Mouse (Mus musculus) gastrocnemius, adult 18-20 months (tissue): ENCODE data around the gene Hnrnpf. TPM values are rescaled to one million over a fixed set of nuclear protein-coding genes. Genes with fewer than 3 reads are reported as not detected.
"Not testable (repeated sequence)": the region's sequence is repeated elsewhere in the genome, so short reads cannot be mapped to it uniquely, and the experiment has no call there.

ENCODE experiments used
- DNase-seq: peaks from one replicate; pipeline ENCODE4 v3.0.0; 2021; ENCODE audit warnings: low spot score
- long read RNA-seq, 2 experiments: library from polyadenylated mRNA; stranded (forward); transcript quantifications; one replicate each; pipeline ENCODE4 v2.0.0; 2021
- total RNA-seq, 2 experiments: library from RNA; stranded (reverse); gene quantifications; 2 replicates each; pipeline ENCODE4 v1.2.3; 2021

The Hnrnpf gene
- 100 to 1,000 TPM in 1 of 2 experiments, 10 to 100 TPM in 1; 83.2 to 106 TPM for total RNA-seq
- long read RNA-seq, experiment 1, transcript Hnrnpf-209 (3 exons, 2,280 nt), result minor isoform, 11 of 123 reads
- long read RNA-seq, experiment 1, transcript Hnrnpf-210 (1 exons, 1,922 nt), result minor isoform, 8 of 123 reads
- long read RNA-seq, experiment 1, transcript Hnrnpf-208 (4 exons, 956 nt), result major isoform, 34 of 123 reads
- long read RNA-seq, experiment 1, transcript Hnrnpf-201 (4 exons, 2,147 nt), result minor isoform, 28 of 123 reads
- long read RNA-seq, experiment 1, partial matches to known transcripts, result 35 of 123 reads
- long read RNA-seq, experiment 1, other reads (novel, unspliced or antisense), result 3 of 123 reads
- long read RNA-seq, experiment 2, transcript Hnrnpf-201 (4 exons, 2,147 nt), result major isoform, 30 of 103 reads
- long read RNA-seq, experiment 2, transcript Hnrnpf-209 (3 exons, 2,280 nt), result minor isoform, 13 of 103 reads
- long read RNA-seq, experiment 2, transcript Hnrnpf-210 (1 exons, 1,922 nt), result minor isoform, 6 of 103 reads
- long read RNA-seq, experiment 2, transcript Hnrnpf-208 (4 exons, 956 nt), result minor isoform, 18 of 103 reads
- long read RNA-seq, experiment 2, partial matches to known transcripts, result 29 of 103 reads
- long read RNA-seq, experiment 2, other reads (novel, unspliced or antisense), result 7 of 103 reads

DNA sequence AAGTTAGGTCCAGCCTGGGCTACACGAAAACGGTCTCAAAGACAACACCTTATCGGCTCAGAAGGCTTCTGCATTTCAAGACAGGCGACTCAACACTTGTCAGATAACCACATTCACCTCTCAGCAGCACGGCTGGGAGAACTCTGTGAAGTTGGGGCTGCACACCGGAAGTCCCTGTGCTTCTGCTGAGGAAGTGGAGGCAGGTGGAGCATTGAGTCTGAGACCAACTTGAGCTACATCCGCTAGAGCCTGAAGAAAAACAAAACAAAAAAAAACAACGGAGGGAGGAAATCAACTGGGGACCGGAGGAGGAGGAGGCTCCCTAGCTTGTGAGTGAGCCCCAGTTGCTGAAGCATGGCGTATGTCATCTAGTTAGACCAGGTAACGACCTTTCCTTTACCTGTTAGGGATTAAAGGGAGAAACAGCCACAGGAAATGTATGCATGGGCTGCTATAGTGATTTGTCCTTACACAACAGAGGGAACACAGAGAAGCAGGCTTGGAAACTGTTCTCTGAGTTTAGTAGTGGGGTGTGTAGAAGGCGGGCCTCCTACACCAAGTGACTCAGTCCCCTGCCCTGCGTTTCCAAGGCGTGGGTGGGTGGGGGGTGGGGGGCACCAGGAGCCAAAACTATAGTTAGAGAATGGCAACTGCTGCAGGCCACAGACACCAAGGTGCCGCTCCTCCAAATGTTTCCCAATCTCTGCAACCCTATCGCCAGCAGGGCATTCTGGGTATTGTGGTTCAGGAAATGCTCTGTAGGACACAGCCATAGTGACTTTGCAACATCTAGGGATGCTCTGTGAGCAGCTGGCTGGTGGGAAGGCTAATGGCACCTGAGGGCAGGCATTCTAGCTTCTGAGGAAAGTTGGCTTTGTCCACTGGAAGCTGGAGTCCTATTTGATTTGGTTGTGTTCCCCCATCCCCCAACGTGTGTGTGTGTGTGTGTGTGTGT is at the start of gene Hnrnpf:
TSS of gene Hnrnpf (plus strand) at position 199 of the 955 bp plus-strand sequence.
- no peak for DNase-seq

DNA sequence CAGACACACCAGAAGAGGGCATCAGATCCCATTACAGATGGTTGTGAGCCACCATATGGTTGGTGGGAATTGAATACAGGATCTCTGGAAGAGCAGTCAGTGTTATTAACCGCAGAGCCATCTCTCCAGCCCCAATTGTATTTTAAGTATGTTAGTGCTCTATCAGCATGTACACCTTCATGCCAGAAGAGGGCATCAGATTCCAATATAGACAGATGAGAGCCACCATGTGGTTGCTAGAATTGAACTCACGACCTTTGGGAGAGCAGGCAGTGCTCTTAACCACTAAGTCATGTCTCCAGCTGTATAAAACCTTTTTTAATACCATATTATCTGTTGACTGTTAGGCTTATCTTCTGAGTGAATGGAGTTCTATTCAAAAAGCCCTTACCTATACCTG is 48.4 kb upstream of the Hnrnpf start:
- DNase-seq, result no peak

DNA sequence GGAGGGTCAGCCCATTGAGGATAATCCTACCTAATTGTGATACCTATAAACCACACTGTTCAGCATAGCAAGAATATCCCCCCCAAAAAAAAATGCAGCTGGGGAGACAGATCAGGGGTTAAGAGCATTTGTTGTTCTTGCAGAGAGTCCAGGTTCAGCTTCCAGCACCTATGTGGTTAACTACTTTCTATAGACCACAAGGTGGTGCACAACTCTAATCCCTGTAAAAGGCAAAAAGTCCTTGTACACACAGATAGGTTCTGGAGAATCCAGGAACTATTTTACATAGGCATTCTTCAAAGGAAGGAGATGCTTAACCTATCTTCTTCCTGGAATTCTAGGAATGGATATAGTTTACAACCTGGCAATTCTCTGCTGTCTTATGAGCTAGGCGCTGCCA is 42.1 kb upstream of the Hnrnpf start:
- no peak for DNase-seq

DNA sequence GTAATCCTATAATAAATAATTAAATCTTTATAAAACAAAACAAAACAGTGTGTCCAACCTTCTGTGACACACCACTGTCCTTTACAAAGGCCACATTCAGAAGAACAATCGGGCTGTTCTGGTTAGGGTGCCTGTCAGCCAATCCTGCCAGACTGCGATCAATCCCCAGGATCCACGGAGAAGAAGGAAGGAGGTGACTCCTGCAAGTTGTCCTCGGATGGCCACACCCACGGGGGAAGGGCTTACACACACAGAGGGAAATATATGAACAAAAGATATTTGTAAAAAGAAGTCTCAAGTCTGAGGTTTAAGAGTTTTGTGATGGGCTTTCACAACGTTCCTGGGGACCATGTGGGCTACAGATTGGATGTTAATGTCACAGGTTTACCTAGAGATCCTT is 38.3 kb upstream of the Hnrnpf start, which contains the start of gene Zfp239:
TSS of gene Zfp239 (plus strand) at position 253 of the 400 bp plus-strand sequence.
- DNase-seq, result no peak

DNA sequence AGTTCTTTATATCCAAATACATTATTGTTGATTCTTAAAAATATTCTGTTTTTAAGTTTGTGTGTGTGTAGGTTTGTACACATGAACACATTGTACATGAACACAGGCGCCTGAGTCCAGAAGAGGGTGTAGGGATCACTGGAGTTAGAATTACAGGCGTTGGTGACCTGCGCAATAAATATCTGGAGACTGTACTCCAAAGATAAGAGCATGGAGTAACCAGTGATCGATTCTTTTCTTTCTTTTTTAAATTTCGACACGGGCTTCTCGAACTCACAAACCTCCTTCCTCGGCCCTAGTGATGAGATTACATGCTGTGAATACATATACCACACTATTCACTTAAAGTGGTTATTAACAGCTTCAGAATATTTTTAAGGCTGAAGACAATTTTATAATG is 37.7 kb upstream of the Hnrnpf start:
- no peak for DNase-seq

DNA sequence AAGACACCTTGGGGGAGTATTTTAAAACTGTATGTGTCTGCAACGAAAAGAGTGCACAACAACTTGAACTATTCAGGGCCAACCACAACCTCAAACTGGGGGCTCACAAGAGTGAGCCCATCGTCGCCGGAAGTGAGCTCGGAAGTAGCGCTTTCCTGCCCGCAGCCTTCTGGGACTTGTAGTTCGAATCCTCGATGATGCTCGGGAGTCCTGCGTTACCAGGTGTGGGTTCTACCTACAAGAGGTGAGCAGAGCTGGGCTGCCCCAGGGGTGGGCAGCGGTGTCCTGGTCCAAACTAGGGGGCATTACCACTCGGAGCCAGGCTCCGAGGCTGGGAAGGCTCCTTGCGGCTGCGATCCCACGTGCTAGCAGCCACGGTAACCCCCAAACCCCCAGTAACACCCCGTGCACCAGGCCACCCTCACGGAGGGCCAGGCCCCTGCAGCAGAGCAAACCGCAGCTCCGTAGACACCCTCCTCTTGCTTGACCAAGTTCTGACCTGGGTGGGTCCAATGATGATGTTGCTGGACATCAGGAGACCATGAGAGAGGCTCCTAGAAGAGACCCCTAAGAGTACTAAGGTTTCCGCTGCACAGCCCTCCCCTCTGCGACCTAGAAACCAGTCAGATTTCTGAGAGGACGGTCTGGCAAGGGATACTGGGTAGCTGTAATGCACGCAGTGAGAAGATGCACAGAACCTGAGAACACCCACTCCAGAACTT is 37.1 kb upstream of the Hnrnpf start:
- peak; percentile 50 for DNase-seq

DNA sequence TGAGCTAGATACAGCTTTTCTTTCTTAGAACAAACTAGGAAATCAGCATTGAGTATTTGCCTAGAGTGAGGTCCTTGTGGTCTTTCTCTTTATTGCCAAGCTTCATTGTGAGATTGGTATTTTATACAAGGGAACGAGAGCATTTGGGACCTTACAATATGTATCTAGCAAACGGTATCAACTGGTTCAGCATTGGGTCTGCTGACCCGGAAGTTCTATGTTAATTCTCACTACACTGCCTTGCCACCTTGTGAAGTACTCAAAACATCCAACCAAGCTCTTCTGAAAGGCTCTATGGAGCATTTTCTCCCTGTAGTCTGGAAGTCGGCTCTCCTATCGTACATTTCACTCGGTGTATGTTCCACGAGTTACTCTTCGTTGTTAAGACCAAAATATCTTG is 36.4 kb upstream of the Hnrnpf start:
- no peak for DNase-seq

DNA sequence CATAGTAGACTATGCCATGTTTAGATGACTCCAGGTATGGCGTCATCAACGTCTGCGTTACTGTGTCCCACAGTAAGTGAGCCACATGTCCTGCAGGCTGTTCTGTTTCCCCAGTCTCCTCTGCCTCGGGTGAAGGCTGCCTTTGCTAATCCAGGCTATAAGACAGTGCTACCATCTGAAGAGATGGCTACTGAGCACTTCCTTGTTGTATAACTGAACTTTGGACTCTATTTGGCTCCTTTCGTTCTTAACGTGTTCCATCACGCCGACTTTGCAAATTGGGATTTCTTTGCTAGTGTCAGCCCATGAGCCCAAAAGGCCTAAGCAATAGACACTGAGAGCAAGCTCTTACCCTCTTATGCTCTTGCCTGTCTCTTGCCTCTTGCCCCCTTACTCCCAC is 31.9 kb upstream of the Hnrnpf start:
- DNase-seq, result no peak

DNA sequence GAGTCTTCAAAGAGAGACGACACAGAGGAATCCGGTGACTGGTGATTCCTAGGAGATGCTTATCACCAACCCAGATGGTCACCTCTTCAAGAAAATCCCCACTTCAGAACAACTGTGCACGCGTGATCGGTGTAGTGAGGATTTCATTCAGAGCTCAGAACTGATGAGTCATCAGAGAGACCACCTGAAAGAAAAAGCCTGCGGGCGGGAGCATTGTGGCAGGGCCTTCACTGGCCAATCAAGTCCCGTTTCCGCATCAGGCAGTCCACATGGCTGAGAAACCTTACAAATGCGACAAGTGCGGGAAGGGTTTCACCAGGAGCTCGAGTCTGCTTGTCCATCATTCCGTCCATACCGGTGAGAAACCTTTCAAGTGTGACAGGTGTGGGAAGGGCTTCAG is 29.1 kb upstream of the Hnrnpf start:
- no peak for DNase-seq

DNA sequence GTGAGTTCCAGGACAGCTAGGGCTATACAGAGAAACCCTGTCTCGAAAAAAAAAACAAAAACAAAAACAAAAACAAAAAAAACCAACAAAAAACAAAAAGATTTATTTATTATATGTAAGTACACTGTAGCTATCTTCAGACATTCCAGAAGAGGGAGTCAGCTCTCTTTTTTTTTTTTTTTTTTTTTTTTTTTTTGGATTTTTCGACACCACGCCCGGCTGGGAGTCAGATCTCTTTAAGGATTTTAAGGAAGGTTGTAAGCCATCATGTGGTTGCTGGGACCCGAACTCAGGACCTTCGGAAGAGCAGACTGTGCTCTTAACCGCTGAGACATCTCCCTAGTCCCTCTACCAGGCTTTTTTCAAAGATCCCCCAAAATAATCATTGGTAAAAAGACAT is 26.7 kb upstream of the Hnrnpf start:
- not testable (repeated sequence) for DNase-seq

DNA sequence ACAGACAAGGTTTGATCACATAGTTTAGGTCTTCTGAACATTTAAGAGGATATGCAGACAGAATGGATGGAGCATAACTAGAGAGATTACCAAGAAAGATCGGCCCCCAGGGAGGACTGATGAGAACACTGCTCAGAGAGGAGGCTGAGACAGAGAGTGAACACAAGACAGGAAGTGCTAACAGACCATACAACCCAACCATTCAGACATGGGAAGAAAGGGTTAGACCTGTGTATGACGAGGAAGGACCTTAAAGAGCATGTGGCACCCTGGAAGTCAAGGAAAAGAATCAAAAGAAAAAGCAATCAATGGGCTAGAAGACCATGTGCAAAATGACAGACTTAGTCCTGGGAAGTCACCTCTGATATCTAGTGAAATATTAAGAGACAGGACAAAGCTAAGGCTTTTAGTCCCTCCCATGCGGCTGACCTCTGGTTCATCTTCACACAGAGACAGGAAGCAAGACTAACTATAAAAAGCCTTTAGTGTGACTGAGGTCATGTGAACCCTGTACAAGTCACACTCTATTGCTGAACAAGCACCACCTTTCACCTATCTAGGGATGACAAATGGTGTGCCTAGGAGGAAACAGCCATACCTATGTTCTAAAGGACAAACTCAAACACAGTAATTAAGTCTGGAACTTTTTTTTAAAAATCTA is 25.4 kb upstream of the Hnrnpf start:
- DNase-seq, result no peak

DNA sequence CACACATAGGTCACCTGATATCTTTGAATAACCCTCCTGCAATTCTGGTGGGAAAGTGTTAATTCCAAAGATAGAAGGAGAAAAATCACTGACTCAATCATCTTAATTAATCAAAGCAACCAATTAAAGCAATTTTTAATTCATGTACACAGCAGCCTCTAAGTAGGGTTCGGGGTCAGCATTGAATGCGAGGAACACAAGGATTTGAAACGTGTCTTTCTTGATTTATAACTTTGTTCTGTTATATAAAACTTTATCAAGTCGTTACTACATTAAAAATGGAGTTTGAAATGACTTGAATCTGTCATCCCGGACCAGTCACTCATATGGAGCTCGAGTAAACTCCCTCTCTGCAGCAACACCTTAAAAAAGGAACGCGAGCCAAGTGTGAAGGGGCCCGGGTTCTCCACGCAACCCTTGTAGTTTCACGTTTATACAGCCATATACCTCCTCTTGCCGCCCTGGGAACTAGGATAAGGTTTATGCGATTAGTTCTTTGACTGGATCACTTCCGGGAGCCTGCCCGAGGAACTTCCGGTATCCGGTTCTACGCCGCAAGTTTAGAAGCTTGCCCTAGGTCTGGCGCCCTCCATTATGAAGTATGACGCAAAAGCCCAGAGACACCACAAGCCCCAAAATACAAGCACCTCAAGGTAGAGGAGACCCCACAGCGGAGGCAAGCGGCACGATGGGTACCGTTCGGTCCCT is 21.3 kb upstream of the Hnrnpf start:
- DNase-seq, result peak; percentile 91

DNA sequence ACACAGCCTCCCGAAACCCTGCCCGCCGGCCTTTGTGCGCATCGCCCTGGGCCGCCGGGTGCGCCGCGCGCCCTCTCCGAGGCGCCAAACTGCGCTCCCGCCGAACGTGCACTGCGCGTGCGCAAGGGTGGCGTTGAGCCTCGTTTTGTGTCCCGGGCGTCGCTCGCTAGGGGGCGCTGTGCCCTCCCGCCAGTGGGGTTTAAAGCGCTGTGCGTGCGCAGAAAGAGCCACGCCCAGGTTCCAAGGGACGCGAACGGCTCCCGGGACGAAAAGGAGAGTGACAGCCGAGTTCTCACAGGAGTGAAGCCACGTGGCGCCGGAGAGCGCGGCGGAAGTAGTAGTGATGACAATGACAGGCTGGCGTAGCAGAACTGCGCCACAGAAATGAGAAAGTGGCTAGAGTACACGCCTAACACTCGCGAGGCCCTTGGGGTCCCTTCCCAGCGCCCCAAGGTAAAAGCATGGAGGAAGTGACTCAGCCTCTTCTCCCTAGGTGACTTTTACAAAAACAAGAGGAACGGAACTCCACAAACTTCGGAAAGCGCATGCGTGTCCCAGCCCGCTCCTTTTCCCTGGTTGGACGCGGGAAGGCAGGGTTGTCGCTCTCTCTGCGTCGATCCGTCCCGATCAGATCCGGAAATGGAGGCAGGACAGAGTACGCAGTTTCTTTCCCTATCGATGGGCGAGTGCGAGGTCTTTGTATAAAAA is 20.6 kb upstream of the Hnrnpf start:
- peak; percentile 99 for DNase-seq

DNA sequence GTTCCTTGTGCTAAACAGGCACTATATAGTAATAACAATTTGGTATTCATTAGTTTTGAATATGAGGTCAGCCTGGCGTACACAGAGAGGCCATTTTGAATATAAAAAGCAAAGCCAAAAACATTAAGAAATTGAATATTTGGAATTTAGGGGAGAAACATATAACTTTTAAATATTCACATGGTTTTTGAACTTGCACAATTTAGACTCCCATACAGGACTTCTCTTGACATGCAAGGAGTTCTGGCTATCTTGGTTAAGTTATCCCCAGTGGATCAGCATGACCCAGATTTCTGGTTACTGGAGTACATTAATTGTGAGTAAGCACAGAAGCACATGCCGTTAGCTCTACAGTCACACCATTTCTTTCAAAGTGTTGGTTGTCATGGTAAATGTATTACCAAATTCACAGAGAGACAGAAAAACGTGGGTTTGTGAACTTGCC is 19.7 kb upstream of the Hnrnpf start:
- peak; percentile 13 for DNase-seq

DNA sequence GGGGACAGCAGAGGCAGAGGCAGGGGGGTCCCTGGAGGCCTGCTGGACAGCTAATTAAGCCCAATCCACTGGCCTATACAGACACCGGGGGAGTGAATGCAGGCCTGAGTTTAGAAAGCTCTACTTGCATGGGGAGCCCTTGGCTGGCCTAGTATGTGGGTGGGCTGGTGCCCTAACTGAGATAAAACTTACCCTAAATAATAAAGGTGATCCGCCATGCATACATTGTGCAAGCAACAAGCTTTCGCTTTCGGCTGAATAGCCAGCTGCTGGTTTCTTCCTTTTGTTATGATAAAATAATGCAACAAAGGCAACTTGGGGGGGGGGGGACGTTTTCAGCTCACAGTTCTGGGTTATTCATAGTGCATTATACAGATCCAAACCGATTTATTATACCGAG is 18.9 kb upstream of the Hnrnpf start:
- no peak for DNase-seq

DNA sequence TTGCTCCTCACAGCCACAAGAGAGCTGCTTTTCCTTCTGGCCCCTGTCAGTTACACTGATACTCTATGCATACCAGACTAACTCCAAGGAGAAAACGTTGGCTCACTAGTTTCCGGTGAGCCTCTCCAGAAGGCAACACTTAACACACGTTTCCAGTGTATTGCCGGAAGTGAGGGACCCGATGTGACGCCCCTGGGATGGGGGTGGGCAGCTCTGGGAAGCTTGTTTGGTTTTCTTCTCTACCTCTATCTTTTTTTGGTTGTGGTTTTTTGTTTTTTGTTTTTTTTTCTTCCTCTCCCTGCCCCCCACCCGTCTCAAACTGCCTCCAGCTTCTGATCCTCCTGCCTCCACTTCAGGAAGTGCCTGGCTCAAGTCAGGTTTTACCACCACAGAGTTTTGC is 18.1 kb upstream of the Hnrnpf start:
- no peak for DNase-seq

DNA sequence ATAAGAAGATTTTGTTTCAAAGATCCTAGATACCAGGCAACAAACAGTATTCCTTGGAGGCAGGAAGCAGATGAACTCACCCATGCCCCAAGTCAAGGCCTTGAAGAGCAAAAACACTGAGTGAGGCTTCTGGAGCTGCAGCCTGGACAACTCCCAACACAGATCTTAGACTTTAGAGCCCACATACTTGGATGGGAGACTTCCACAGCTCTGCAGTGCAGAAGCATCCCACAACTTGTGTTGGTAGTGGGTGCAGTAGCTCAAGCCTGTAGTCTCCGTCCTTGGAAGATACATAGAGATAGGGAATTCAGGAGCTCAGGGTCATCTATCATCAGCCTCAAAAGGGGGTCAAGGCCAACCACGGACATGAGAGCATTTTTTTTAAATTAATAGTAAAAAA is 14.2 kb upstream of the Hnrnpf start:
- DNase-seq, result no peak

DNA sequence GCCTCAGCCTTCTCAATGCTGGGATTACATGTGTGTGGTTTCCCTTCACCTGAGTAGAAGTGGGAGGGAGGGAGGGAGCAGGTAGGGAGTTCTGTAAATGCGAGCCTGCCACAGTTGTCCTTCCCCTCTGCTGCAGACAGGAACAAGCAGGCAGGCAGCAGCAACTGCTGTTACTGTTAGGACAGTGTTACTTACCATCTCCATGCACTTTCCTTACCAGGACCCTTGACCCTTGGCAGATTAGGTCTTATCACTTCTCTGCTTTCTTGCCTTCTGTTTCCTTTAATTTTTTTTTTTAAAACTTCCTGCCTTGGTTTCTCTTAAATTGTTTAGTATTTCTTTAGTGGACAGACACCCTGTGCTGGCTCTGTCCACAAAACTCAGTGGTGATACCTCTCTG is 12.1 kb upstream of the Hnrnpf start:
- DNase-seq, result no peak

DNA sequence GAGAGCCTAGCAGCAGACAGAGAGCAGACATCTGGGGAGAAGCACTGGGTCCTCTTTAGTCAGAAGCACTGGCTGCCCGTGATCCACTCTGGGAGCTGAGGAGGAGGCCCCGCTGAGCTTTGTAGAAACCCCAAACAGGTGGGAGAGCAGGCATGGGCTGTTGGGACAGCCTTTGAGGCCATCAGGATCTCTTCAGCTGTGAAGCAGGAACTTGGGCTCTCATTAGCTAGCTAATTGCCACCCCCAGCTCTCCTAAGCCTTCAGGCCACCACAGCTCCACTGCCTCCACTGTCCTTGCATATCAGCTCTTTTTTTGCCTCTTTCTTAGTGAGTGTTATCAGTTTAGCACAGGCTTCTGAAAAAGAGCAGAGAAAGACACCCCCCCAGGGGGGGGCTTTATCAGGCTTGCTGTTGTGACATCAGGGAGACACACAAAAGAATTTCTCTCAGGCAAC is 11.5 kb upstream of the Hnrnpf start:
- DNase-seq, result no peak
